ENCODE assay signal across 8 mouse cellular contexts in genomic region chr3:95141952-95142616, GRCm38 (mm10). TPM values are rescaled to one million over a fixed set of nuclear protein-coding genes. Genes with fewer than 3 reads are reported as not detected.
DNase-seq lines count a peak whose midpoint lies in the region; ATAC-seq and TF ChIP-seq lines count a peak whose summit lies in the region.

TSS of gene Tnfaip8l2 (minus strand) at chr3:95142360.

- ATAC-seq in intestine, postnatal 0 days = no peak
- ATAC-seq in megakaryocyte-erythroid progenitor cell, adult 5-6 weeks (replicated peaks; ENCODE audit: low FRiP score, low TSS enrichment, poor library complexity, severe bottlenecking) = peak; percentile 74

- H3K4me1 ChIP-seq in intestine, postnatal 0 days (replicated peaks; ENCODE audit: control insufficient read depth, insufficient read depth, low read length) = no peaks in the 10 kb centered on the region

- no peaks in the 10 kb centered on the region for H3K27me3 ChIP-seq in intestine, postnatal 0 days (replicated peaks; ENCODE audit: control insufficient read depth, insufficient read depth, low read length)

- no peaks in the 10 kb centered on the region for H3K9me3 ChIP-seq in intestine, postnatal 0 days (ENCODE audit: control insufficient read depth)

- H3K27ac ChIP-seq in intestine, postnatal 0 days (ENCODE audit: low read depth, low read length) = no peak within 1 kb of the TSS

- H3K4me2 ChIP-seq in intestine, postnatal 0 days (replicated peaks; ENCODE audit: low read depth) = no peak within 1 kb of the TSS; the same call in 1 of the 2 replicates

- no peak within 1 kb of the TSS for H3K9ac ChIP-seq in intestine, postnatal 0 days (ENCODE audit: low read depth, low read length)

- 0 out of 2 replicates have a peak within 1 kb of the TSS, but pooled peaks have one; percentile 0 for H3K4me3 ChIP-seq in intestine, postnatal 0 days (ENCODE audit: low read depth, low read length)

- no peak for TF ChIP-seq CTCF in intestine, postnatal 0 days (IDR thresholded peaks at IDR 0.05; ENCODE audit: low read depth)

- H3K36me3 ChIP-seq in intestine, postnatal 0 days (ENCODE audit: control insufficient read depth, insufficient read depth) = peaks cover 17% of the 10 kb centered on the region

- 78% methylated on average over 10 of the region's 10 CpGs for WGBS in intestine, postnatal 0 days

- peak; percentile 85 for DNase-seq in 416B (ENCODE audit: low read depth)
- peak; percentile 77 for DNase-seq in CD4-positive helper T cell, adult 2 months (ENCODE audit: low read depth, low spot score)
- DNase-seq in urinary bladder, postnatal 14 days (ENCODE audit: low spot score) = no peak
- no peak for DNase-seq in left cerebral cortex, adult 9 months (ENCODE audit: low spot score in 2 of 2)
- DNase-seq in layer of hippocampus, postnatal 14 days (ENCODE audit: low spot score in 2 of 2) = no peak
- no peak for DNase-seq in gastrocnemius, adult 18-20 months (ENCODE audit: low spot score)

RNA-seq across cellular contexts. Expression of gene Tnfaip8l2, which starts in this region (rescaled TPM):
- 3.6 and 4.7 TPM in 2 replicates for polyA plus RNA-seq in intestine, postnatal 0 days (2015; fragmentation: Nextera tagmentation; extraction: Ambion mirVana)
- total RNA-seq in megakaryocyte-erythroid progenitor cell, adult 5-6 weeks (2014; fragmentation: Nextera tagmentation) = 3.3 and 8.1 TPM in 2 replicates
- 3.1 and 6.7 TPM in 2 replicates for total RNA-seq in megakaryocyte-erythroid progenitor cell, adult 5-6 weeks (2017)
- 1 to 10 TPM; 2.3 to 3.0 TPM for total RNA-seq in layer of hippocampus, postnatal 14 days (2021)
- total RNA-seq in gastrocnemius, adult 18-20 months (2021) = under 1 TPM; 0.27 to 0.55 TPM

Comparison
In these comparisons a context has a peak if more than half of its experiments do, and no peak if none do; other contexts are left out.
1. DNase-seq: peak in 416B (single experiment) and CD4-positive helper T cell, adult 2 months (single experiment); none in urinary bladder, postnatal 14 days (single experiment), left cerebral cortex, adult 9 months (0 of 2), layer of hippocampus, postnatal 14 days (0 of 2) and gastrocnemius, adult 18-20 months (single experiment).